Comparison of ENCODE assay signal across 9 mouse cellular contexts in genomic region chr9:66067542-66067941, GRCm38 (mm10). TPM values are rescaled to one million over a fixed set of nuclear protein-coding genes. Genes with fewer than 3 reads are reported as not detected.
A peak's percentile ranks its signal among the peaks of the same experiment; 100 is the strongest.
DNase-seq lines count a peak whose midpoint lies in the region; ATAC-seq and TF ChIP-seq lines count a peak whose summit lies in the region.
"Had no signal": no experiment of that assay in that cellular context is flagged by ENCODE, and none has a peak within 500 bp of the region (broad histone marks: within the 10 kb centered on the region; RNA-seq: fewer than 3 reads in every experiment).

No protein-coding gene starts in this region.

- H3K9ac ChIP-seq in kidney, embryonic 16.5 days (replicated peaks; ENCODE audit: low read length), result no peak overlapping the region

- no peak for ATAC-seq in kidney, embryonic 16.5 days (ENCODE audit: low FRiP score, low TSS enrichment)
- no peak for ATAC-seq in G1E (ENCODE audit: extremely low read depth, insufficient number of reproducible peaks, low FRiP score, poor library complexity, severe bottlenecking)
- ATAC-seq in megakaryocyte, adult 5-6 weeks (ENCODE audit: poor library complexity, severe bottlenecking), result no peak

- no peak overlapping the region for H3K4me3 ChIP-seq in kidney, embryonic 16.5 days (ENCODE audit: low read length)
- H3K4me3 ChIP-seq in G1E (ENCODE audit: low read depth, low read length), result no peak overlapping the region
- H3K4me3 ChIP-seq: megakaryocyte, embryonic 14.5 days had no signal

- DNase-seq in kidney, adult 11 months, result peak; percentile 42
- DNase-seq in G1E (ENCODE audit: low spot score), result no peak
- peak; percentile 65 for DNase-seq in embryo, embryonic 10.5 days (ENCODE audit: low spot score)
- DNase-seq in induced T-regulatory cell, adult 2 months (ENCODE audit: low read depth), result peak; percentile 48
- peak; percentile 50 for DNase-seq in lung, postnatal 25 days (ENCODE audit: low spot score)
- no peak for DNase-seq in right cerebral cortex, adult 18-20 months

- H3K27me3 ChIP-seq in kidney, embryonic 16.5 days (ENCODE audit: insufficient read depth, low read length), result peaks cover 16% of the 10 kb centered on the region; the same call in 1 of the 2 replicates
- peaks cover 15% of the 10 kb centered on the region for H3K27me3 ChIP-seq in G1E (ENCODE audit: insufficient read depth, low read length)

- no peak overlapping the region for H3K4me2 ChIP-seq in kidney, embryonic 16.5 days (replicated peaks; ENCODE audit: low read depth, low read length)

- H3K27ac ChIP-seq in kidney, embryonic 16.5 days (ENCODE audit: low read length), result no peak overlapping the region

- WGBS in kidney, embryonic 16.5 days, result 38% methylated on average over 5 of the region's 5 CpGs

- TF ChIP-seq CTCF in G1E (IDR thresholded peaks at IDR 0.05; ENCODE audit: low read depth, low read length), result peak; percentile 33; the same call in 1 of the 2 replicates

- no peaks in the 10 kb centered on the region for H3K9me3 ChIP-seq in kidney, embryonic 16.5 days (ENCODE audit: low read length)
- H3K9me3 ChIP-seq in G1E (replicated peaks), result 0 out of 2 replicates have a peak, but pooled peaks cover 3% of the 10 kb centered on the region
- H3K9me3 ChIP-seq: megakaryocyte, embryonic 14.5 days had no signal

- peaks cover 5% of the 10 kb centered on the region; the same call in 1 of the 2 replicates for H3K4me1 ChIP-seq in kidney, embryonic 16.5 days (ENCODE audit: insufficient read depth, low read length)
- peaks cover 30% of the 10 kb centered on the region for H3K4me1 ChIP-seq in G1E (ENCODE audit: insufficient read depth, low read depth, low read length)

- H3K36me3 ChIP-seq in kidney, embryonic 16.5 days (ENCODE audit: insufficient read depth, low read length), result peaks cover 44% of the 10 kb centered on the region
- H3K36me3 ChIP-seq in G1E (replicated peaks), result peaks cover 51% of the 10 kb centered on the region

RNA-seq across cellular contexts. Expression of gene Snx22, which starts 2.0 kb away (rescaled TPM):
- 1.4 and 1.7 TPM in 2 replicates for polyA plus RNA-seq in kidney, embryonic 16.5 days (2015; fragmentation: Nextera tagmentation; extraction: Ambion mirVana)
- total RNA-seq in G1E (2014; fragmentation: Nextera tagmentation) (15.0 TPM in 1 of 2 replicates, not detected in the other), G1E (2017) (0.41 and 0.49 TPM in 2 replicates)
- polyA plus RNA-seq in G1E (2012), result not detected in 2 replicates
- 0.21 TPM in 1 of 2 replicates, not detected in the other for total RNA-seq in megakaryocyte, adult 5-6 weeks (2015)
- 0.37 and 0.77 TPM in 2 replicates for total RNA-seq in megakaryocyte, adult 5-6 weeks (2017)

RNA-seq across cellular contexts. Expression of gene Ppib, which starts 7.5 kb away (rescaled TPM):
- 654 and 670 TPM in 2 replicates for polyA plus RNA-seq in kidney, embryonic 16.5 days (2015; fragmentation: Nextera tagmentation; extraction: Ambion mirVana)
- total RNA-seq in G1E (2014; fragmentation: Nextera tagmentation), result 261 and 293 TPM in 2 replicates
- total RNA-seq in G1E (2017), result 400 and 413 TPM in 2 replicates
- polyA plus RNA-seq in G1E (2012), result 60.8 and 112 TPM in 2 replicates
- 420 TPM in 2 replicates for total RNA-seq in megakaryocyte, adult 5-6 weeks (2015)
- 677 and 751 TPM in 2 replicates for total RNA-seq in megakaryocyte, adult 5-6 weeks (2017)

RNA-seq across cellular contexts. Expression of gene Snx1, which starts 58.8 kb away (rescaled TPM):
- 150 and 152 TPM in 2 replicates for polyA plus RNA-seq in kidney, embryonic 16.5 days (2015; fragmentation: Nextera tagmentation; extraction: Ambion mirVana)
- total RNA-seq in G1E (2014; fragmentation: Nextera tagmentation) (71.3 and 81.1 TPM in 2 replicates), G1E (2017) (230 and 242 TPM in 2 replicates)
- polyA plus RNA-seq in G1E (2012), result 227 and 276 TPM in 2 replicates
- total RNA-seq in megakaryocyte, adult 5-6 weeks (2015), result 104 and 105 TPM in 2 replicates
- 203 and 217 TPM in 2 replicates for total RNA-seq in megakaryocyte, adult 5-6 weeks (2017)

RNA-seq across cellular contexts. Expression of gene Ciao2a, which starts 58.9 kb away (rescaled TPM):
- 153 and 155 TPM in 2 replicates for polyA plus RNA-seq in kidney, embryonic 16.5 days (2015; fragmentation: Nextera tagmentation; extraction: Ambion mirVana)
- total RNA-seq in G1E (2014; fragmentation: Nextera tagmentation) (176 and 189 TPM in 2 replicates), G1E (2017) (258 and 270 TPM in 2 replicates)
- 15.9 and 30.0 TPM in 2 replicates for polyA plus RNA-seq in G1E (2012)
- total RNA-seq in megakaryocyte, adult 5-6 weeks (2015), result 383 and 455 TPM in 2 replicates
- total RNA-seq in megakaryocyte, adult 5-6 weeks (2017), result 259 and 261 TPM in 2 replicates

Comparison
In these comparisons a context has a peak if more than half of its experiments do, and no peak if none do; other contexts are left out.
1. DNase-seq: peak in kidney, adult 11 months (single experiment), embryo, embryonic 10.5 days (single experiment), induced T-regulatory cell, adult 2 months (single experiment) and lung, postnatal 25 days (single experiment); none in G1E (single experiment) and right cerebral cortex, adult 18-20 months (single experiment).